Mouse (Mus musculus) left cerebral cortex, adult 9 months (tissue): ENCODE measurements around the gene Alox5ap.
A peak's percentile ranks its signal among the peaks of the same experiment; 100 is the strongest.

Experiments
- DNase-seq, 2 experiments: peaks; one replicate each; pipeline ENCODE4 v3.0.0; 2022; ENCODE audit warnings: low spot score in 2 of 2

The Alox5ap gene

GRCm38 (mm10) chr5:149259093-149259492, 5.5 kb upstream of the Alox5ap start:
- no peak for DNase-seq

DNA sequence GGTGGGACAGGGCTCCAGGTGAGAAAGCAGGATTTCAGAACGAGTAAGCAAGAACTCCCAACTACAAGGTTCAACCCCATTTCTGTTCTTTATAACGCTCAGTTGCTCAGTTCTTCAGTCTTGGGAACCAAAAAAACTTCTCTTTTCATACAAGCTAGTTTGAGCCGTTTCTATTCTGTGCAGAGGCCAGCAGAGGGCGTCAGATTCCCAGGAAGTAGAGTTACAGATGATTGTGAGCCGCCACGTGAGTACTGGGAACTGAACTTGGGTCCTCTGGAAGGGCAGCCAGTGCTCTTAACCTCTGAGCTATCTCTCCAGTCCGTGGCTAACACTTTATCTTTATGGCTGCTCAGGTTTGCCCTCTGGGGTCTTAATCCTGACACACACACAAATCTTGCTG, 3.1 kb upstream of the Alox5ap start:
- DNase-seq, result no peak

GRCm38 (mm10) chr5:149261866-149262265, 2.7 kb upstream of the Alox5ap start:
- no peak for DNase-seq

DNA sequence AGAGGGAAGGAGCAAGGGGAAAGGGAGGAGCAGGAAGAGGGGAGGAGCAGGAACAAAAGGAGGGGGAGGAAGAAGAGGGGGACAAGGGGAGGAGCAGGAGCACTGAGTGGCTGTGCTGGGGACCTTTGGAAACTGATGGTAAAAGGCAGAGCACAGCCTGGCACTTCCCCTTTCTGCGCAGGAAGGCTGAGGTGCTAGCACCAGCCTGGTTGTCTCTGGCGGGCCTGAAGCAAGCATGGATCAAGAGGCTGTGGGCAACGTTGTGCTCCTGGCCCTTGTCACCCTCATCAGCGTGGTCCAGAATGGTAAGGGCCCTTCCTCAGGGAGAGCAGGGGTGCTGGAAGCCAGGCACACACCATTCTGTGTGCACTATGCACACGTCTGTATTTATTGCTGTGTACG, 312 bp downstream of the Alox5ap start:
- DNase-seq, result no peak

GRCm38 (mm10) chr5:149266761-149267221, 2.2 kb downstream of the Alox5ap start:
- no peak for DNase-seq

- DNase-seq, result no peak
Observed at GRCm38 (mm10) chr5:149267493-149267892, 2.9 kb downstream of the Alox5ap start.

DNA sequence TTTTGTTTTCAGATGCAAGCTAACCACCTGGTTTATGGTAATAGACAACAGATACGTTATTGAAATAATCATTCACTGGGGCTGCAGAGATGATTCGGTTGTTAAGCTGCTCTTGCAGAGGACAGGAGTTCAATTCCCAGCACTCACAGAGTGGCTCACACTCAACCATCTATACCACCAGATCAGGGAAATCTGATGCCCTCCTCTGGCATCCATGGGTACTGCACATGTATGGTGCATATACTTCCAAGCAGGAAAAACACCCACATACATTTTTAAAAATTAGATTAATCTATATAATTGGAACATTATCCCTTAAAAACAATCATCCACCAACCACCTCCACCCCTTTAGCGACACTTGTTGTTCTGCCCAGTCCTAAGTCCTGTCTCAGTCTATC, 6.7 kb downstream of the Alox5ap start:
- DNase-seq, result no peak

DNA sequence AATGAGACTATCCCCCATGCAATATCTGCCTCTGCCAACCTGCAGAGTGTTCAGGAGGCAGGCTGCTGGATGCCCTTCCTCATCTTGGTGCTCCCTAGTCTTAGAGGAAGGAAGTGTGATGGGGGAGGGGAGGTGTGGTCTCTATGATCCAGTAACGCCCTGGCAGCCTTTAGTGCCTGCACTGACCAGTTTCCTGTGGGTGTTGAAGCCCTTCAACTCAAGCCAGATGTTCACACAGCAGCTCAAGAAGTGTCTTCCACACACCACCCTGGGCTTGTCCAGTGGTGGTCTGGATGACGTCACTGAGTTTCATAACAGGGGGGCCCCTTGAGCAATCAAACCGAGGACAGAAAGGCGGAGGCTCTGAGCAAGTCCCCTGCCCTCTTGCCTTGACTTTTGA, 8.0 kb downstream of the Alox5ap start:
- DNase-seq, result no peak

GRCm38 (mm10) chr5:149274390-149275104, 10.0 kb downstream of the Alox5ap start:
- DNase-seq, result no peak

DNA sequence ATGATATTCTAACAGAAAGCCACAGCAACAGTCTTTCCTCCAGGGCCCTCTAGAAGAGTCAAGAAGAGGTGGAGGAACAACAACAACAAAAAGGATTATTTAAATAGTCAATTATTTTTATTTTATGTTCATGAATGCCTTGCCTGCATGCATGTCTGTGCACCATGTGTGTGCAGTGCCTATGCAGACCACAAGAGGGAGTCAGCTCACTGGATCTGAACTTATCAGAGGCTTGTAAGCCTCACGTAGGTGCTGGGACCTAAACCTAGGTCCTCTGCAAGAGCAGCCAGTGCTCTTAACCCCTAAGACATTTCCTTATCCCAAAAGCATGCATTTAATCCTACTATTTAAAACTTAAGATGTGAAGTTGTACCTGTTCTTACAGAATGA, 10.5 kb downstream of the Alox5ap start:
- DNase-seq, result no peak

DNA sequence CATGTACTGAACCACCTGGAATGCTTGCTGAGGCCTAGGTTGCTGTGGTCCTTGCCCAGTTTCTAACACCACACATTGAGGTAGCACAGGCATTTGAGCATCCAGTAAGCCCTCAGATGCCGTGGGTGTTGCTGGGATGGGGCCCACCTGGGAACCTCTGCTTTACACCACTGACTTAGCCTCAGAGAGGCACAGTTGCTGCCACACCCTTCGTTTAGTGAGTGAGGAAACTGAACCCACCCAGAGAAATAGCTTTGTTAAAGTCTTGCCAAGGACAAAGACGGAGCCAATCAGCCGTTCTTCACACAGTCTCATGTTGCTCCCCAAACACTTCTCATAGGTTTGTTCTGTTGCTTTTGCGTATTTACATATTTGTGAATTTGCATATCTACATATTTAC, 13.0 kb downstream of the Alox5ap start:
- no peak for DNase-seq

DNA sequence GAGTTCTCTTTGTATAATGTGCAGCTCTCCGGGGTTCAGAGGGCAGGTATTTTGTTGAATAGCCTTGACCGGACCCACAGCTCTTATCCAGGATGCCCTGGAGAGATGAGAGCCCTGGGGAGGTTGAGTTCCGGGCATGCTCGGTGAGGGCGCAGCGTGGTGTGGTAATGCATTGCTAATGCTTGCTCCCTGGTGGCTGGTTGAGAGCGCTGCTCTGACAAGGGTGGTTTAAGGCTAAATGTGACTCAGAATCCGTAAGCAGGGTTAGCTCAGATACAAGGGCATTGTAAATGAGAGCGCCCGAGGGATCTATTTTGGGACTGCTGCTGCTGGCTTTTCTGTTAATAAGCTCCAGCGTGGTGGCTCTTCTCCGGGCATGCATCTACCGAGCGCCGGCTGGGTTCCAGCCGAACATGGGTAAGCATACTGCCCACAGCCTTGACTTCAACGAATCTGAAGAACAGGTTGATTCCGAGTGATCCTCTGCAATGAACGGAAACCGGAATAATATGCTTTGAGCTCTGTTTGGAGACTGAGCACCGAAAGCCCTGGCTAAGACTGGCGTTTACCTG, 14.8 kb downstream of the Alox5ap start:
- peak; percentile 52 to 60 for DNase-seq

DNA sequence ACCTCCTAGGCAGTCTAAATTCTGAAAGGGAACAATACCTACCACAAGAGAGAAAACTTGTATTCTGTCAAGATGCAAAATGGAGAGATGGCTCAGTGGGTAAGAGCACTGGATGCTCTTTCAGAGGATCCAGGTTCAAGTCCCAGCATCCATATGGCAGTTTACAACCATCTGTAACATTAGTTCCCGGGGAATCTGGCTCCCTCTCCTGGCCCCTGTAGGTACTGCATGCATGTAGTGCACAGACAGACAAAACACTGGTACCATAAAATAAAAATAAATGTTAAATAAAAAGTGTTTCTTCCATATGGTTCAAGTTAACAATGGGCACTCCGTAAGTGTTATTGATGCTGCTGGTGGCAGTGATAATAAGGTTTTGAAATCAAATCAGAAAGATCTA, 18.4 kb downstream of the Alox5ap start:
- no peak for DNase-seq

GRCm38 (mm10) chr5:149283821-149284220, 19.3 kb downstream of the Alox5ap start:
- DNase-seq, result no peak

DNA sequence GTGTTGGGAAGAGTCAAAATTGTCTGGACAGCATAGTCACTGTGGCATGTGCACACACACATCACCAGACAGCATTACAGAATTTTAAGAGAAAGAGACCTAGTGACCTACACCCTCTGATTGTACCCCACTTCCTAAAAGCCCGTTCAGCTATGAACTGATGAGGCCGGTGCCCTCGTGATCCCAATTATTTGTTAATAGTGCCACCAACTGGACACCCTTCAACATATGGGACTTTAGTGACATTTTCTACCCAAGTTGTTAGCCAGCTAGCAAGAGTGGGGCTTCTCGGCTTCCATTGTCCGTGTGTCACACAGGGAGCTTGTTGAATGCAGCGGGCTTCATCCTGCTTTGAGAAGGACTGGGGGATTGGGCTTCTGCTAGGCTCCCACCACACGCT, 21.5 kb downstream of the Alox5ap start:
- DNase-seq, result no peak

DNA sequence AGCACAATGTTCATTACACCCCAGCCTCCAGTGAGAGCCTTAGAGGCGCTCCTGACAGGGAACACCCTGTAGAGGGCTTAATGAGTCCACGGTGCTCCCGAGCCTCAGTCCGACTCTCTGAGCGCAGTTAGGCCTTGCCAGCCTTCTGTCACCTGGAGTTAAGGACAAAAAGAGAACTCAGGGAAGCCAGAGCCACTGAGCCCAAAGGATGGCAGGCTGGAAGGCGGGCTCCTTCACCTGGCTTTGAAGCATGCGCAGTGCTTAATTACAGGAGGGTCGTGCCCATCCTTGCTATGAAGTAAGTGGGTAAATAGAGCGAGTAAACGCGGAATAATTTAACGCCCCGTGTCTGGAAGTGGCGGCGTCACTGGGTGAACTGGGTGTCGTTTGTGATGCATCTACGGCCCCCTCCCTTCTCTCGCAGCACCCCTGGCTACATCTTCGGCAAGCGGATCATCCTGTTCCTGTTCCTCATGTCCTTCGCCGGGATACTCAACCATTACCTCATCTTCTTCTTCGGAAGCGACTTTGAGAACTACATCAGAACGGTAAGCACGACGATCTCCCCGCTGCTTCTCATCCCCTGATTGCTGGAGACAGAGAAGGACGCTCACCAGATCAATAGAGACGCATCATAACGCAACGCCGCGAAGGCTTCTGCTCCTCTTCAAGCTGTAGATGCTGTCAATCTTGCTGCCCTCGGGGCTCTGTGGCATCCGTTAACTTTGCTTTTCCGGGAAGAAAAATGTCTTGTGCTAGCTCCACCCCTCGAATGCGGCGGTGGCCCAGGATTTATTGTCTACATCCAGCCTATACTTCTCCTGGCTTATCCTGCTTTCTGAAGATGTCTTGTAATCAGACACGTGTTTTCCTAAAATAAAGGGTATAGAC, 22.8 kb downstream of the Alox5ap start:
- DNase-seq, result no peak

GRCm38 (mm10) chr5:149291266-149291665, 26.7 kb downstream of the Alox5ap start:
- DNase-seq, result no peak

DNA sequence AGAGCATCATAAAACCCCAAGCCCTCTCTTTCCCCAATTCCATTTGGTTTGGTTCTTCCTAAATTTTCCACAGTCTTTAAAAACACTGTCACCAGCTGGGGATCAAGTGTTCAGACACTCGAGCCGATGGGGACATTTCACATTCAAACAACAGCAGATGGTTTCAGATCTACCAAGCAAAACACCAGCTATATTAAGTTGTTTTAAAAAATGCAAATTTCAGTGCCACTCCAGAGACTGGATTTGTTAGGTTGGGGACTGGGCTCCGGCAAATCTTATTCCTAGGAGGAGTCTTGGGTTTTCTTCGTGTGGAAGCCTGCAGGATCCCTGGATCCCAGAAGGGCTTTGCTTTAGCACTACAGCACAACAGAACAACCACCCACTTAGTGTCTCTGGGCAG, 28.5 kb downstream of the Alox5ap start:
- DNase-seq, result peak in 1 of 2 experiments; percentile 55

DNA sequence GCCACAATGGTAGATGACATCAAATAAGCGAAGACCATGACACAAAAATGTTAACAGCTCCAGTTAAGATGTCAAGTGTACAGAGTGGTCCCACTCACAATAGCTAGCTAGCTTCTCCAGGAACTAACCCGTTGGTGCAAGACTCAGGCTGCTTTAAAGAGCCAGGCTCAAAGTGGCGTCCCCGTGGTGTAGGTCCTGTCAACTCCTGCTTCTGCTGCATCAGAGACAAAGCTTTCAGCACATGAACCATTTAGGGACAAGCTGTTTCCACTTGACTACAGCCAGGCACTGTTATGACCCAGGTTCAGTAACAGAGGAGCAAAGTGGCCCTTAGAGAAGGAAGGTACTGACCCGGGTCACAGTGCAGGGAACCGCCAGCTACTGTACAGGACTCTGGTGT, 32.2 kb downstream of the Alox5ap start:
- DNase-seq, result no peak

DNA sequence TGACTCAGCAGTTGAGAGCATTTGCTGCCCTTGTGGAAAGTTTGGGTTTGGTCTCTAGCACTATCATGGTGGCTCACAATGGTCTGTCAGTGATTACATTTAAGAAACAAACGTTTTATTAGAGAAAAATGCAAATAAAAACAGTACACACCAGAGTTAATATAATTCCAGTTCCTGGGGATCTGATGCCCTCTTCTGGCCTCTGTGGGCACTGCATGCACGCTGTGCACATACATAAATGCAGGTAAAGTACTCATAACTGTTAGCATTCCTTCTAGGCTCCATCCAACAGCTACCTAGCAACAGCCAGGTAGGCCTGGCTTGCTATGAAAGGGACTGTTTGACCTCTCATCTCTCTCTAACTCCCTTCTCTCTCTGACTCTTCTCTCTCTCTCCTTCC, 32.9 kb downstream of the Alox5ap start:
- DNase-seq, result no peak

- DNase-seq, result no peak
Observed at GRCm38 (mm10) chr5:149298234-149298633, 33.7 kb downstream of the Alox5ap start.

- DNase-seq, result peak in 1 of 2 experiments; percentile 75
Observed at GRCm38 (mm10) chr5:149312884-149313652, 48.5 kb downstream of the Alox5ap start.
